Mouse (Mus musculus) intestine, postnatal 0 days (tissue): Measurements from ENCODE around the gene Cradd. TPM values are rescaled to one million over a fixed set of nuclear protein-coding genes. Genes with fewer than 3 reads are reported as not detected.

Source experiments
- ATAC-seq: fragments of 200-750 bp; cut with Nextera tagmentation; 2 replicates; pipeline ENCODE4 v1.8.0; 2017; ENCODE audit warnings: mild to moderate bottlenecking, moderate TSS enrichment, moderate library complexity
- H3K27ac ChIP-seq: fragments of 300-500 bp; sonication (generic); 2 replicates; pipeline ENCODE4 v1.5.1; 2014; ENCODE audit warnings: mild to moderate bottlenecking, low read depth, low read length, moderate library complexity
- H3K27me3 ChIP-seq: fragments of 300-500 bp; sonication (generic); replicated peaks from 2 replicates; pipeline ENCODE4 v1.6.1; 2014; ENCODE audit warnings: low read length, mixed read lengths; ENCODE audit not compliant: control insufficient read depth, insufficient read depth
- H3K36me3 ChIP-seq: fragments of 300-500 bp; sonication (generic); 2 replicates; pipeline ENCODE4 v1.6.1; 2014; ENCODE audit warnings: mild to moderate bottlenecking, moderate library complexity; ENCODE audit not compliant: control insufficient read depth, insufficient read depth
- H3K4me1 ChIP-seq: fragments of 300-500 bp; sonication (generic); replicated peaks from 2 replicates; pipeline ENCODE4 v1.6.1; 2014; ENCODE audit warnings: antibody characterized with exemption, low read length, mixed read lengths; ENCODE audit not compliant: control insufficient read depth, insufficient read depth
- H3K4me2 ChIP-seq: fragments of 300-500 bp; sonication (generic); replicated peaks from 2 replicates; pipeline ENCODE4 v1.6.1; 2014; ENCODE audit warnings: low read depth, mild to moderate bottlenecking, moderate library complexity
- H3K4me3 ChIP-seq: fragments of 300-500 bp; sonication (generic); 2 replicates; pipeline ENCODE4 v1.5.1; 2014; ENCODE audit warnings: low read depth, low read length
- H3K9ac ChIP-seq: fragments of 300-500 bp; sonication (generic); 2 replicates; pipeline ENCODE4 v1.6.1; 2014; ENCODE audit warnings: mild to moderate bottlenecking, low read depth, low read length
- H3K9me3 ChIP-seq: fragments of 300-500 bp; sonication (generic); 2 replicates; pipeline ENCODE4 v1.6.1; 2016; ENCODE audit warnings: mixed run types; ENCODE audit not compliant: control insufficient read depth
- CTCF ChIP-seq: sonication (generic); IDR thresholded peaks from 2 replicates; pipeline ENCODE4 v1.5.1; 2016; ENCODE audit warnings: low read depth, mild to moderate bottlenecking, control low read depth, antibody characterized with exemption, moderate library complexity
- WGBS: fragments of 180-500 bp; shearing (Covaris S2); extraction: QIAGEN DNeasy Blood & Tissue Kit; methylation state at CpG from one replicate; pipeline ENCODE4 v1.1.7; 2014; 5-methylcytosine and 5-hydroxymethylcytosine counted together
- polyA plus RNA-seq: library from polyadenylated mRNA; unstranded; fragments of >200 nt; fragmentation: Nextera tagmentation; extraction: Ambion mirVana; gene quantifications from 2 replicates; pipeline ENCODE4 v1.2.1, GENCODE M21; 2015

Cradd gene
- polyA plus RNA-seq, 1 experiment from 2014 or later: 12.5 TPM

DNA sequence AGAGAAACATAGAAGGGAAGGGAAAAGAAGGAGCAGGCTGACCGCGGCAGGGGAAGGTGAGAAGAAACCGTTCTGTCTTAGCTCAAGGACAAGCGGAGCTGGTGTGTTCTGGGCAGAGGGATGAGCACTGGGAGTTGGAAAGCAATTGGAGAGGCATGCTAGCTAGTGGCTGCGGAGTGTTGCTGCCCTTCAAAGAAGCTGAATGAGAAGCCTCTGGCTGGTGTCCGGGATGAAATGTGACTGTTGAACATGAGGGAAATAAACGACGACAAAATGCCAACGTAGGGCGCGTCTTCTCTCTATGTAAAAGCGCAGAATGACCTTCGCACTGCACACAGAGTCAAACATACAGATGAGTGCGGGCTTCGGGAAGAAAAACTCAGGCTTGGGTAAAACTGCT, 108.6 kb downstream of the Cradd start:
- H3K4me2 ChIP-seq: no peak overlapping the region
- no peaks in the 10 kb centered on the region for H3K27me3 ChIP-seq
- 81% methylated on average over 15 of the region's 15 CpGs for WGBS
- H3K9ac ChIP-seq: no peak overlapping the region
- no peaks in the 10 kb centered on the region for H3K4me1 ChIP-seq
- TF ChIP-seq CTCF: no peak
- no peaks in the 10 kb centered on the region for H3K36me3 ChIP-seq
- H3K4me3 ChIP-seq: no peak overlapping the region
- no peak overlapping the region for H3K27ac ChIP-seq
- no peaks in the 10 kb centered on the region for H3K9me3 ChIP-seq
- no peak for ATAC-seq

DNA sequence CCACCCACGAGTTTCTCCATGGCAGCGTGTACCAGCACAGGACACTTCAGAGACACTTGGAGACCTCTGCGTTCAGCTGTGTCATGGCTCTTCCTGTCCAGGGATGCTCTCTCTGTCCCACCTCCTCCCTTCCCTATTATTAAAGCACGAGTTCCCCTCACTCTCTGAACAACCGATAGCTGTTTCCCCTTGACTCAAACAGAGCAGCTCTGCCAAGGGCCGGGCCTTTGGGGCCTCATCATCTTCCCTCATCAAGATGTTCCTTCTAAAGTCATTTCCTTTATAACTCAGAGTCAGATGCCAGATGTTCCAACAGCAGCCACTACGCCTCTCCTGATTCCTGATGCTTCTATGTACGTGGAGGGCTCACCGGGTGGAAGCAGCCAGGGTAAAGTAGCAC, 110.1 kb downstream of the Cradd start:
- H3K4me2 ChIP-seq: no peak overlapping the region
- ATAC-seq: no peak
- no peak overlapping the region for H3K9ac ChIP-seq
- H3K36me3 ChIP-seq: no peaks in the 10 kb centered on the region
- TF ChIP-seq CTCF: no peak
- no peaks in the 10 kb centered on the region for H3K9me3 ChIP-seq
- 75% methylated on average over 9 of the region's 9 CpGs for WGBS
- H3K4me3 ChIP-seq: no peak overlapping the region
- H3K27me3 ChIP-seq: no peaks in the 10 kb centered on the region
- no peak overlapping the region for H3K27ac ChIP-seq
- no peaks in the 10 kb centered on the region for H3K4me1 ChIP-seq

DNA sequence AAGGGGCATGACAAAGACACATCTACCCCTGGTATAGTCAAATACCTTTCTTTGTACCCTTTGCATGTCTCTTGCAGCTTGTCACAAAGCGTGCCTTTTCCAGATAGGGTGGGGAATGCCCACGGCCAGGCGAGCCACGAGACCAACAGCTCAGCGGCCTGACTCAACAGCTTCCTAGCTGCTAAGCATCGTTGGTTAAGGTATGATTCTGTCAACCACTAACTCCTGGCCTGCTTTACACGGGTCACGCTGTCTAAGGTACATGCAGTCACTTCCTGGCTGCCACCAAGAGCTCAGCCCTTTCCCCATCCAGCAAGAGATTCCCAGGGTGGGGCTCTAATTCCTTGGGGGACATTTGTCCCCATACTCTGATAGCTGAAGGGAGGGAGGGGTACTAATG, 110.6 kb downstream of the Cradd start:
- no peaks in the 10 kb centered on the region for H3K36me3 ChIP-seq
- no peaks in the 10 kb centered on the region for H3K27me3 ChIP-seq
- H3K4me3 ChIP-seq: no peak overlapping the region
- 86% methylated on average over 8 of the region's 8 CpGs for WGBS
- no peak overlapping the region for H3K4me2 ChIP-seq
- H3K27ac ChIP-seq: no peak overlapping the region
- H3K4me1 ChIP-seq: no peaks in the 10 kb centered on the region
- H3K9me3 ChIP-seq: no peaks in the 10 kb centered on the region
- no peak overlapping the region for H3K9ac ChIP-seq
- no peak for ATAC-seq
- no peak for TF ChIP-seq CTCF

DNA sequence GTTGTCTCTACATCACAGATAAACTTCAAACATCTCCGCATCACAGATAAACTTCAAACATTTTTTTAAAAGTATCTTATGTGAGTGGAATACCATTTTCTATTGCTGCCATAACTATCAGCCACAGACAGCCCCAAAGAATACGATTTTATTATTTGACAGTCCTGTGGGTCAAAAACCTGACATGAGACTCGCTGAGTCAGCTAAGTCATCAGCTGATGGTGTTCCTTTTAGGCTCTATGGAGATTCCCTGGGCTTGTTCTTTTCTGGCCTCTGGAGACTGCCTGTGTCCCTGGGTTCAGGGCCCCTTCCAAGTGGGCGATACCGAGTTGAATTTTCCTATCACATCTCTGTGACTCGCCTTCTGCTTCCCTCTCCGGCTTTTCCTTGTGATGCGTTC, 112.3 kb downstream of the Cradd start:
- no peak overlapping the region for H3K9ac ChIP-seq
- TF ChIP-seq CTCF: no peak
- no peak overlapping the region for H3K4me2 ChIP-seq
- H3K9me3 ChIP-seq: no peaks in the 10 kb centered on the region
- H3K4me1 ChIP-seq: no peaks in the 10 kb centered on the region
- WGBS: 90% methylated on average over 8 of the region's 8 CpGs
- H3K27me3 ChIP-seq: no peaks in the 10 kb centered on the region
- no peak overlapping the region for H3K27ac ChIP-seq
- H3K4me3 ChIP-seq: no peak overlapping the region
- no peaks in the 10 kb centered on the region for H3K36me3 ChIP-seq
- ATAC-seq: no peak

DNA sequence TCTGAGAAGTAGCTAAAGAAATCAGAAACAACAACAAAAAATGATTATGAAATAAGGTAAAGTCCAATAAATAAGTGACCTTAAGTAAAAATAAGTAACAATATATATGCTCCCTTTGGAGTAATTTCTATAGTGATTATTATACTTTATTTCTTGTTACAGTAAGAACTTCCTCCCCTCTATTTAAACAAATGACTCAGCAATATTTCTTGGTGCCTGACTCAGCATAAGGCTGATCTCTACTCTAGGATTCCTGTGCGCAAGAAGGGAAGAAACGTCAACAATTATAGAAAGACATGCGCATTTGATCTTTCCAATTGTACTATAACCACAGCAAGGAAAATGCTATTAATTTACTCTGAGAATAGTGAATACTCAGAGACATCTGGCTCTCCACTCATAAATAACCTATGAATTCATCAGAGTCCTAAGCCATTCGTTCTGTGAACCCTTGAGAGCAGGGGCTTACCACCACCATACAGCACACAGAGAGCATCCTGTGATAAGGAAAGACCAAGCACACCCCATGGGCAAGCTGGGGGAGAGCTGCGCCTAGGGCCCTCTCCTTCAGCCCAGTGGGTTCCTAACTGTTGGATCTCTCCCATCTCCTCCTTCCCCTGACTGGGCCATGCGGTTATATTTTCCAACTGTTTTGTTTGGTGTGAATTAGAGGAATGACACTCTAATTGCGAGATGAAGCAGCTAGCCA, 113.1 kb downstream of the Cradd start:
- 80% methylated on average over 7 of the region's 7 CpGs for WGBS
- Histone ChIP-seq H3K4me1 (no peaks in the 10 kb centered on the region), H3K4me3 (no peak overlapping the region), H3K4me2 (no peak overlapping the region), H3K9me3 (no peaks in the 10 kb centered on the region), H3K9ac (no peak overlapping the region), H3K36me3 (no peaks in the 10 kb centered on the region), H3K27me3 (no peaks in the 10 kb centered on the region), H3K27ac (no peak overlapping the region)
- no peak for ATAC-seq
- no peak for TF ChIP-seq CTCF

DNA sequence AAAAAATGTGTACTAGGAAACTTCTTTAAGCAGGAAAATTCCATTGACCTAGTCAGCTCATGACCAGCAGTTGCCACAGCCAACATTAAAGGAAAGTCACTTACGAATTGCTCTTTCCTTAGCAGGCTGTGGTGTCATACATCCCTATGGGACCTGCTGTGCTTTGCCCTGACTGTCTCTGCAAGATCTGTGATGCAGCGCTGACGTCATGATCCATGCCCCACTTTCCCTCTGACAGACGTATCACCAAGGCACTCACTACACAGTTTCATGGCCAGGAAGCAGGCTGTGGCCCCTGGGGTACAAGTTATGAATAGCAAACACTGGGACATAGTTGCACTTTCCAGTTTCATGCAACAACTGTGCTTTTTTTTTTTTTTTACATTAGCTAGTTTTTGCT, 113.8 kb downstream of the Cradd start:
- ATAC-seq: no peak
- 74% methylated on average over 4 of the region's 4 CpGs for WGBS

DNA sequence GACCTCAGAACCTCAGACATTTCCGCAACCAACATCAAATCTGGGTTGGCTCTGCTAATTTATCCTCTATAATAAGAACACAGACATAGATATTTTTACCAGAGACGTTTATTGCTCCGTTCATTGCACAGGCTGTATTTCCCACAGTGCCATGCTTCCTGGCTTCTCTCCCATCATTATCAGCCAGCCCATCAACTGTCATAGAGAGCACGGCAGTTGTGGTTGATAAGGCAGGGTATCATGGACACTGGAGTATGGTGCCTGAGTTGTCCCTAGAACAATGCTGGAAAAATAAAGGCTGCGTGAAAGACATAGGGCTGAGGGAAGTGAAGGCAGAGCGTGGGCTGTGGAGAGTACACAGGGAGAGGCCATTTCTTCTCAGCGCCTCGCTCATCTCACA, 116.5 kb downstream of the Cradd start:
- Histone ChIP-seq H3K27ac (no peak overlapping the region), H3K9ac (no peak overlapping the region), H3K9me3 (no peaks in the 10 kb centered on the region), H3K4me2 (no peak overlapping the region), H3K36me3 (no peaks in the 10 kb centered on the region), H3K4me1 (no peaks in the 10 kb centered on the region), H3K27me3 (no peaks in the 10 kb centered on the region), H3K4me3 (no peak overlapping the region)
- TF ChIP-seq CTCF: no peak
- no peak for ATAC-seq
- WGBS: 89% methylated on average over 8 of the region's 8 CpGs

More for the DNA sequence above, 113.8 kb downstream of the Cradd start:
- H3K27me3 ChIP-seq: no peaks in the 10 kb centered on the region
- no peak overlapping the region for H3K27ac ChIP-seq
- no peak overlapping the region for H3K4me3 ChIP-seq
- no peak overlapping the region for H3K4me2 ChIP-seq
- H3K36me3 ChIP-seq: no peaks in the 10 kb centered on the region
- H3K9ac ChIP-seq: no peak overlapping the region
- H3K4me1 ChIP-seq: no peaks in the 10 kb centered on the region
- TF ChIP-seq CTCF: no peak
- H3K9me3 ChIP-seq: no peaks in the 10 kb centered on the region
